Mouse (Mus musculus) lung, postnatal 0 days (tissue): ENCODE measurements around the gene Prkab1.

Source experiments
- CTCF ChIP-seq: IDR thresholded peaks from 2 replicates; pipeline ENCODE4 v1.5.1; 2016; ENCODE audit warnings: antibody characterized with exemption, mild to moderate bottlenecking
- EP300 ChIP-seq: IDR thresholded peaks from 2 replicates; pipeline ENCODE4 v1.6.1; 2016; ENCODE audit warnings: antibody characterized with exemption, mild to moderate bottlenecking, control low read depth

- no peak for TF ChIP-seq CTCF
- TF ChIP-seq EP300, result no peak
These were observed 47.9 kb downstream of the Prkab1 start for GRCm38 (mm10) chr5:115976446-115976845.
